Mouse (Mus musculus): ENCODE results near the gene Reln. TPM values are rescaled to one million over a fixed set of nuclear protein-coding genes. Genes with fewer than 3 reads are reported as not detected.

Gene Reln
- polyA plus RNA-seq, 2 experiments: 3.3 to 6.7 TPM

DNA sequence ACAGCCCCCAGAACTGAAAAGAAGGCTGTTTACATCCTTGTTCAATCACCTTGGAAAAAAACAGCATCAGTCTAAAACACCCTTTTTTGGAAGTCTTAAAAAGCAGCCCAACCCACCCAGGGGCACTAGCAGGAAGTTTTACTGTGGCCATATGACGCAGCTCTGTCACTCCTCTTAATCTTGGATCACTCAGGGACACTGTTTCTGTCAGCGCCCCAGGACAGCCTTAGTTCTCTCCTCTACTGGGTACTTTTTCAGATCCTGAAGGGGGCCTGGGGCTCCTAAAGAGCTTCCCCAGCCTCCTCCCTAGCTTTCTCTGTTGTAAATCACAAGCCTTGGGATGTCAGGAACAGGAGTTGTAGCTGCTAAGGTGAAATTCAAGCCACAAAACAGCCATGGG lies 183.6 kb downstream of the Reln start:
- DNase-seq (ENCODE audit: low spot score): no peak

DNA sequence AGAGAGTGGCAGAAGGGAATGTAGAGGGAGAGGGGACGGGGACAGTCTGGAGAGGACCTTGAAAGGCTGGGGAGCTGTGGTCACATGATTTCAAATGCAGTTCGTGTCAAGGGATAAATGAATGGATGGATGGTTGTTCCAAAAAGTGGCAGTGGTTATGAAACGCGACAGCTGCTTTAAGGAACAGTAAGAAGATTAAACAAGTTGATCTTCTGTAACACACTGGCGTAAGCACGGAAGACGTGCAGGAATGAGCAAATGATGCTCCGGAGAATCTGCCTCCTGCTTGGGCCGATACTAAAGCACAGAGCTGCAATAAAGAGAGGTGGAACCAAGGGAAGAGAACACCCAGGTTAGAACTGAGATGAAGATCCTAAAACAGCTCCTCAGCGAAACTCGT lies 185.7 kb downstream of the Reln start:
- Histone ChIP-seq H3K4me3 (replicated peaks; ENCODE audit: low read length) (no peak overlapping the region), H3K9ac (ENCODE audit: low read depth, low read length, severe bottlenecking) (no peak overlapping the region), H3K27me3 (ENCODE audit: control insufficient read depth, insufficient read depth, low read length) (no peaks in the 10 kb centered on the region), H3K4me2 (replicated peaks; ENCODE audit: low read depth, low read length, severe bottlenecking) (no peak overlapping the region), H3K4me1 (ENCODE audit: control insufficient read depth, insufficient read depth, low read length) (0 out of 2 replicates have a peak, but pooled peaks cover 2% of the 10 kb centered on the region), H3K9me3 (ENCODE audit: control insufficient read depth, low read length) (no peaks in the 10 kb centered on the region), H3K27ac (replicated peaks; ENCODE audit: low read depth, low read length) (no peak overlapping the region), H3K36me3 (ENCODE audit: control insufficient read depth, insufficient read depth, low read length) (no peaks in the 10 kb centered on the region)
- TF ChIP-seq POLR2A (IDR thresholded peaks at IDR 0.05; ENCODE audit: borderline replicate concordance, extremely low read depth, insufficient read depth, insufficient read length): no peak
- 85% methylated on average over 11 of the region's 11 CpGs for WGBS
- ATAC-seq (ENCODE audit: low FRiP score, low read depth) (no peak), DNase-seq (ENCODE audit: low spot score) (no peak)

More for the DNA sequence above, 183.6 kb downstream of the Reln start:
- whole genome bisulfite sequencing: 8% methylated on average over 2 of the region's 2 CpGs
- Histone ChIP-seq H3K9me3 (ENCODE audit: control insufficient read depth, low read length) (no peaks in the 10 kb centered on the region), H3K27me3 (ENCODE audit: control insufficient read depth, insufficient read depth, low read length) (no peaks in the 10 kb centered on the region), H3K4me1 (ENCODE audit: control insufficient read depth, insufficient read depth, low read length) (0 out of 2 replicates have a peak, but pooled peaks cover 2% of the 10 kb centered on the region), H3K9ac (ENCODE audit: low read depth, low read length, severe bottlenecking) (no peak overlapping the region), H3K36me3 (ENCODE audit: control insufficient read depth, insufficient read depth, low read length) (no peaks in the 10 kb centered on the region), H3K4me3 (replicated peaks; ENCODE audit: low read length) (no peak overlapping the region), H3K4me2 (replicated peaks; ENCODE audit: low read depth, low read length, severe bottlenecking) (no peak overlapping the region), H3K27ac (replicated peaks; ENCODE audit: low read depth, low read length) (no peak overlapping the region)
- no peak for TF ChIP-seq POLR2A (IDR thresholded peaks at IDR 0.05; ENCODE audit: borderline replicate concordance, extremely low read depth, insufficient read depth, insufficient read length)
- ATAC-seq (ENCODE audit: low FRiP score, low read depth): no peak

DNA sequence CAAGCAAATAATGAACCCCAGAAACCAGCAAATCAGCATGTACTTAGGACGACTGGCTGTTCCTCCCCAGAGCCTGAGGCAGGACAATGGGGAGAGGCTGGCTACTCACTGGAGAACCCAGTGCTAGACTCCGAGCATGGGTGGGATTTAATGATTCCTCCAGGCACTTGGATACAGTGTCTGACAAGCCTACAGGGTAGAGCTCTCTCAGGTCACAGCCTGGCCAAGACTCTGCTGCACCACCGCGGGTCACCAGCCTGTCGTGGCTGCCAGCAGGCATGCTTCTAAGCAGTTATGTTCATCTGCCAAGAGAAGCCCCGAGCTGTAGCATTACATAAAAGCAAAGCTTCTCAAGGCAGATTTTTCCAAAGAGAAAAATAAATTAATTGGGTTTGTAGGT lies 190.9 kb downstream of the Reln start:
- H3K4me2 ChIP-seq (replicated peaks; ENCODE audit: low read depth, low read length, severe bottlenecking): no peak overlapping the region
- no peaks in the 10 kb centered on the region for H3K27me3 ChIP-seq (ENCODE audit: control insufficient read depth, insufficient read depth, low read length)
- no peak overlapping the region for H3K9ac ChIP-seq (ENCODE audit: low read depth, low read length, severe bottlenecking)
- no peaks in the 10 kb centered on the region for H3K9me3 ChIP-seq (ENCODE audit: control insufficient read depth, low read length)
- no peak overlapping the region for H3K27ac ChIP-seq (replicated peaks; ENCODE audit: low read depth, low read length)
- 45% methylated on average over 6 of the region's 6 CpGs for WGBS
- no peaks in the 10 kb centered on the region for H3K4me1 ChIP-seq (ENCODE audit: control insufficient read depth, insufficient read depth, low read length)
- TF ChIP-seq POLR2A (IDR thresholded peaks at IDR 0.05; ENCODE audit: borderline replicate concordance, extremely low read depth, insufficient read depth, insufficient read length): no peak
- no peak overlapping the region for H3K4me3 ChIP-seq (replicated peaks; ENCODE audit: low read length)
- ATAC-seq (ENCODE audit: low FRiP score, low read depth) (no peak), DNase-seq (ENCODE audit: low spot score) (no peak)
- H3K36me3 ChIP-seq (ENCODE audit: control insufficient read depth, insufficient read depth, low read length): no peaks in the 10 kb centered on the region

DNA sequence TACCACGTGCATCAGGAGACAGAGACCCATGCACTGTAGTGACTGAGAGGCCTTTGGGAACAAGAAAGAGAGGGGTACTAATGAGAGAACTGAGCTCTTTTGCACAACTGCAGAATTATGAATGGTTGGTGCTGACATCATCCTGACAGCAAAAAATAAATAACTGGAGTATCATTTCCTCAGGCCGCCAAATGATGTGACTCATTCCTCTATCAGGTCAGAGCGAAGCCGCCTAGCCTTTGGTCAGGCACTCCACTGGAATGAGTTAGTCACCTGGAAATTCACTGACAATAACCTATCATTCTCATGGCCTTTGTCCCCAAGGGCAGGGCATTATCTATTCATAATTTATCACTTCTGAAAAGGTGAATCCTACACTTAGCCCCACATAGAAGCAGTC lies 202.7 kb downstream of the Reln start:
- Histone ChIP-seq H3K27ac (replicated peaks; ENCODE audit: low read depth, low read length) (no peak overlapping the region), H3K4me3 (replicated peaks; ENCODE audit: low read length) (no peak overlapping the region), H3K36me3 (ENCODE audit: control insufficient read depth, insufficient read depth, low read length) (no peaks in the 10 kb centered on the region), H3K4me1 (ENCODE audit: control insufficient read depth, insufficient read depth, low read length) (no peaks in the 10 kb centered on the region), H3K9ac (ENCODE audit: low read depth, low read length, severe bottlenecking) (no peak overlapping the region), H3K4me2 (replicated peaks; ENCODE audit: low read depth, low read length, severe bottlenecking) (no peak overlapping the region), H3K9me3 (ENCODE audit: control insufficient read depth, low read length) (peaks cover 7% of the 10 kb centered on the region; the same call in 1 of the 2 replicates), H3K27me3 (ENCODE audit: control insufficient read depth, insufficient read depth, low read length) (no peaks in the 10 kb centered on the region)
- ATAC-seq (ENCODE audit: low FRiP score, low read depth) (no peak), DNase-seq (ENCODE audit: low spot score) (no peak)
- WGBS: 83% methylated on average over 4 of the region's 4 CpGs
- TF ChIP-seq POLR2A (IDR thresholded peaks at IDR 0.05; ENCODE audit: borderline replicate concordance, extremely low read depth, insufficient read depth, insufficient read length): no peak

DNA sequence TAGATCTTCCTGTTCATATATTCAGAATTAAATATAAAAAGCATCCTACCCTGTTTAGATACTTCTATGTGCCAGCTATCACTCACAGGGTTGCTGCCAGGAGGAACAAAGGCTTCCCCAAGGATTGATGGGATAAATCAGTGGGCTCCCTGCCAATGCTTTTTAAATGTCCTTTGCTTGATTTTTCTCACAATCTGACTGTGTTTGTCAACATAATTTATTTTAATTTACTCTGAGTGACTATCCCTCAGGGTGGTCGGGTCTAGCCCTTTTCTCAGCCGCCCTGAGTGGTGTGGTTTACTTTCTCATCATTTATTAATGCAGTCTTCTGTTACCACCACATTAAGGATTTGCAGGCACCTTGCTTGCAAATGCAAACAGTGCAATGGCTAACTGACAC lies 205.5 kb downstream of the Reln start:
- H3K36me3 ChIP-seq (ENCODE audit: control insufficient read depth, insufficient read depth, low read length): no peaks in the 10 kb centered on the region
- H3K4me1 ChIP-seq (ENCODE audit: control insufficient read depth, insufficient read depth, low read length): no peaks in the 10 kb centered on the region
- no peak overlapping the region for H3K4me2 ChIP-seq (replicated peaks; ENCODE audit: low read depth, low read length, severe bottlenecking)
- H3K27ac ChIP-seq (replicated peaks; ENCODE audit: low read depth, low read length): no peak overlapping the region
- ATAC-seq (ENCODE audit: low FRiP score, low read depth) (no peak), DNase-seq (ENCODE audit: low spot score) (no peak)
- no peak overlapping the region for H3K4me3 ChIP-seq (replicated peaks; ENCODE audit: low read length)
- peaks cover 7% of the 10 kb centered on the region; the same call in 1 of the 2 replicates for H3K9me3 ChIP-seq (ENCODE audit: control insufficient read depth, low read length)
- WGBS: 73% methylated on average over 2 of the region's 2 CpGs
- no peaks in the 10 kb centered on the region for H3K27me3 ChIP-seq (ENCODE audit: control insufficient read depth, insufficient read depth, low read length)
- TF ChIP-seq POLR2A (IDR thresholded peaks at IDR 0.05; ENCODE audit: borderline replicate concordance, extremely low read depth, insufficient read depth, insufficient read length): no peak
- no peak overlapping the region for H3K9ac ChIP-seq (ENCODE audit: low read depth, low read length, severe bottlenecking)

DNA sequence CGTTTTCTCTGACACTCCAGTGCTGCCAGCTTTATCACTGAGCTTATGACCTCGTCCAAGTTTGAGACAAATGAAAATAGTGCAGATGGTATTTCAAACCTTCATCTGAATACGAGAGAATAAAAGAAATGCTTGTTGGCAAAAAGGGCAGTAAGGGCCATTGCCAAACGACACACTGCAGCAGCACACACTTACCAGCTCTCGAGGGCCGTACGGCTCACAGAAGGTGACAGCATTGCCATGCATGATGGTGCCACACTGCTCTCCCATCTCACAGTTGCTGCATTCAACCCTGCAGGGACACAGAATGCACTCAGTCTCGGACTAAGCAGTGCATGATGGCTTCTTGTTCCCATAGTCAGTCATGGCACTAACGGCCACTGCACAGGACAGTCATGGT lies 210.1 kb downstream of the Reln start:
- Histone ChIP-seq H3K36me3 (ENCODE audit: control insufficient read depth, insufficient read depth, low read length) (no peaks in the 10 kb centered on the region), H3K4me1 (ENCODE audit: control insufficient read depth, insufficient read depth, low read length) (no peaks in the 10 kb centered on the region), H3K27me3 (ENCODE audit: control insufficient read depth, insufficient read depth, low read length) (no peaks in the 10 kb centered on the region), H3K4me2 (replicated peaks; ENCODE audit: low read depth, low read length, severe bottlenecking) (no peak overlapping the region), H3K4me3 (replicated peaks; ENCODE audit: low read length) (no peak overlapping the region), H3K9me3 (ENCODE audit: control insufficient read depth, low read length) (peaks cover 7% of the 10 kb centered on the region; the same call in 1 of the 2 replicates), H3K27ac (replicated peaks; ENCODE audit: low read depth, low read length) (no peak overlapping the region), H3K9ac (ENCODE audit: low read depth, low read length, severe bottlenecking) (no peak overlapping the region)
- 64% methylated on average over 9 of the region's 9 CpGs for WGBS
- no peak for DNase-seq (ENCODE audit: low spot score)
- ATAC-seq (ENCODE audit: low FRiP score, low read depth): no peak
- TF ChIP-seq POLR2A (IDR thresholded peaks at IDR 0.05; ENCODE audit: borderline replicate concordance, extremely low read depth, insufficient read depth, insufficient read length): no peak
